Mouse (Mus musculus): ENCODE results near the gene Urgcp.

The Urgcp gene

DNA sequence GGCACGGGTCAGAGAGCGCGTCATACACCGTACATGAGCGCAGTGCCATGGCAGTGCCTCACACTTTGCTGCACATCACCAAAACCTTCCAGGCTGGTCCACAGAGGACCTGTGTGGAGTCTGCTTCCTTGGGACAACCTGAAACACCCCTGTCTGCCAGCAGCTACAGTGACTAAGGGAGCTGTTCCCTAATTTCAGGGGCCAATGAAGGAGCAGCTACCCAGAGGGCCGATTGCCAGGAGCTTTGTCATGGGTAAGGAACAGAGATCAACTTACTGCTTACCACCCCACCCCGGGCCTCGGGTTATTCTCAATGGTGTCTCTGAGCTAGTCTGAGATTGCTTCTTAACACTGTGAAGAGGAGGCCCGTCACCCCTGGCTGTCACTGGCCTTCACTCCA, 47.0 kb downstream of the Urgcp start:
- DNase-seq (ENCODE audit: low spot score in 2 of 2) = no peak

DNA sequence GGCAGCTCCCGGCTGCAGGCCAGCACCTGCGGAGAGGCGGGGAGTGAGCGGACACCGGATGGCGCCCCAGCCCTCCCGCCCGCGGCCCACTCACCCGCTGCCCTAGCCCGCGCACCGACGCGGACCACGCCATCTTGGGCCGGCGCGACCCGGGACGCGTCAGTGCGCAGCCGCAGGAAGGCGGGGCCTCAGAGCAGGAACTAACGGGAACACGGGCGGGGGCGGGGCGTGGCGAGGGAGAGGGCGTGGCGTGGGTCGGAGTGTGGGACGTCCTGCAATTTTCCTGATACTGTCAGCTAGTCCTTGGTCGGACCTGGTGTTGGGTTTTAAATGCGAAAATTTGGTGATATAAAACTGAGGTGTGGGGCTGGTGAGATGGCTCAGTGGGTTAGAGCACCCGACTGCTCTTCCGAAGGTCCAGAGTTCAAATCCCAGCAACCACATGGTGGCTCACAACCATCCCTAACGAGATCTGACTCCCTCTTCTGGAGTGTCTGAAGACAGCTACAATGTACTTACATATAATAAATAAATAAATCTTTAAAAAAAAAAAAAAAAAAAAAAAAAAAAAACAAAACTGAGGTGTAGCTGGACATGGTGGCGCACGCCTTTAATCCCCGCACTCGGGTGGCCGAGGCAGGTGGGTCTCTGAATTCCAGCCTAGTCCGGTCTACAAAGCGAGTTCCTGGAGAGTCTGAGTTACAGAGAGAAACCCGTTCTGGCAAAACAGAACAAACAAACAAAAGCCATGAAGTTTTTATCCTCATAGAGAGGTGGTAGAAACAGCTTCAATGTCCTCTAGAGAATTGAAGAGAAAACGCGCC, 54.4 kb downstream of the Urgcp start:
- DNase-seq (ENCODE audit: low spot score in 2 of 2) = peak; percentile 33 to 81

DNA sequence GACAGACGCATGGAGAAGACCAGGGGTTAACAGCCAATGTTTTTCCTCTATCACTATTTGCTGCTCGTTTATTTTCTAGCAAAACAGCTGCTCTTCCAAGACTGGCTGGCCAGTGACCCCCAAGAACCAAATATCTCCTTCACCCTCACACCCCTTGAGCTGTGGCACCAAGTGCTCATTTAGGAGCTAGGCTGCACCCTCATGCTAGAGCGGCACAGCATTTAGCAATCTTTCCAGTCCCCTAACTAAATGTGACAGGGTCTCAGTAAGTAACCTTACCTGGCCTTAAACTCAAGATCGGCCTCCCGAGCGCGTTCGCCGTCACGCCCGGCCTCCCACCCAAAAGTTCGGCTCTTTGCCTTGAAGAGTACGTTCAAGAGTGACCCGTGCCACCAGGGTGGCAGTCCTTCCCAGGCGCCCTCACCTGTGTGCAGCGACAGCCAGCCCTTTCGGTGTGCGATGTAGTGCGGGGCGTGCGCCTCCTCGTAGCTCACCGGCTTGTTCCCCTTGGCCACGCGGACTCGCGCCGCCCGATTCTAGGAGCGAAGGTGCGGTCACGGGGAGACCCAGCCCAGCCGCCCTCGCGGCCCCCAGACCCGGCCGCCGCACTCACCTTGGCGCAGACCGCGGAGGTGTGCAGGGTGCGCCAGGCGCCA, 55.2 kb downstream of the Urgcp start:
- DNase-seq (ENCODE audit: low spot score in 2 of 2) = no peak

DNA sequence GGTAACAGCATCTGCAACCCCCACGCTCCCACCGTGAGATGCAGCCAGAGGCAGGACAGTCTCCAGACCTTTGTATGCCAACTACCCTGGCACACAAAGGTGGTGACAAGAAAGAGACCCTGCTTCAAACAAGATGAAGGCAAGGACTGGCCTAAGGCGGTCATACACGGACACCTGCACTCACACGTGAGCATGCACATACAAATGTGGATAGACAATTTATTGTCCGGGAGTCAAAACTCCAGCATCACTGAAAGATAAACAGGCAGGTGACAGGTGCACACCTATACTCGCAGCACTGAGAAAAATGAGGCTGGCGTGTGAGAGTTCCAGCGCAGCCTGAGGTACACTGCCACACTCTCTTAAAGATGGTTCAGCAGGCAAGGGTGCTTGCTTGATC, 56.2 kb downstream of the Urgcp start:
- DNase-seq (ENCODE audit: low spot score in 2 of 2) = no peak

DNA sequence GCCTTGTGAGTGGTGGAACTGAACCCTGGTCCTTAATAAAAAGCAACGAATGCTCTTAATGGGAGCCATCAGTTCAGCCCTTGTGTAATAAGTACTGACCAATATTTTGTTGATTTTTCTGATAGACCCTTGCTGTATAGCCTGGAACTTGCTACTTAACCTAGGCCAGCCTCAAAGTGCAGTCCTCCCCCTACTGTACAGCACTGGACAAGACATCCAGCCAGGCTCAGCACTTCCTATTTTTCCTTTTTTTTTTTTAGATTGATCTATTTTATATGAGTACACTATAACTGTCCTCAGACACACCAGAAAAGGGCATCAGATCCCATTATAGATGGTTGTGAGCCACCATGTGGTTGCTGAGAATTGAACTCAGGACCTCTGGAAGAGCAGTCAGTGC, 58.8 kb downstream of the Urgcp start:
- DNase-seq (ENCODE audit: low spot score in 2 of 2) = no peak

DNA sequence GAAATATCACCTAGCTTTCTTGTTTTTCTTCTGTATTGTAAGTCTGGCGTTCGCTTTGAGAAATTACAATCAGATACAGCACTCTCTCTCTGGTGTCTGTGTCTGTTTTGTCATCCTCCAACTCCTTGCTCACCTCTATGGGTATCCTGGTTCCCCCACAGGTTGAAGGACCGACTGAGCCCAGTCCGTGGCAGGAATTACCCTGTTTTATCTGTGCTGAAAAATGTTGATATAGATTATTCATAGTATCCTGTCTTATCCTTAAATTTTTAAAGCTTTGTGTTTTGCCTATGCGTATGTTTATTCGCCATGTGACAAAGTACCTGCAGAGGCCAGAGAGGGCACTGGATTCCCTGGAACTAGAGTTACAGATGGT, 59.2 kb downstream of the Urgcp start:
- DNase-seq (ENCODE audit: low spot score in 2 of 2) = no peak

DNA sequence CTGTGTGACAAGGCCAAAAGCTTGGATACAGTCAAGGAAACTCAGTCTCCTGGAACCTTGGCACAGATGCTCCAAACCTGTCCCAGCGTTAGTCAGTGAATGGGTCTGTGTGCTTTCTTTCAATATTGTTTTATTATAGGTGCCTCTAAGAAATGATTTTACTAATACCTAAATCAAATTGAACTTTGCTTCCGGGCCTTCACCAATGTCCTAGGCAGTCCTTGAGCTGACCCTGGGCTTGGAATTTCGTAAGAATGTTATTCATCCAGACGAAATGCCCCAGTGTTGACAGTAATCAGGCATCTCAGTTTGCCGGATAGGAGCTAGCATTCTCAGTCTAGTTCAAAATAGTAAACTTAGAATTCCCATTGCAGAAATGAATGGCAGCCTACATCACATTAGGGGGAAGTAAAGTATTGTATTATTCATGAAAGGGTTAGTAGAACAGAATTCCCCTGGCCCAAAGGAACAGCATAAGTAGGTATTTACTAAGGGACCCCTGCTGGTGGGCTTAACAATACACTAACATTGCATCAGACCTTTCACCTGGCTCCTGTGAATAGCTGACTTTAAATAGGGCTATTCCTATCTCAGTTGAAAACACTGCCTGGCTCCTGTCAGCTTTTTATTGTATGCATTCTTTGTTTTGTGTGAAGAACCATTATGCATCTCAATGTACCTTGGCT, 59.8 kb downstream of the Urgcp start:
- no peak for DNase-seq (ENCODE audit: low spot score in 2 of 2)

DNA sequence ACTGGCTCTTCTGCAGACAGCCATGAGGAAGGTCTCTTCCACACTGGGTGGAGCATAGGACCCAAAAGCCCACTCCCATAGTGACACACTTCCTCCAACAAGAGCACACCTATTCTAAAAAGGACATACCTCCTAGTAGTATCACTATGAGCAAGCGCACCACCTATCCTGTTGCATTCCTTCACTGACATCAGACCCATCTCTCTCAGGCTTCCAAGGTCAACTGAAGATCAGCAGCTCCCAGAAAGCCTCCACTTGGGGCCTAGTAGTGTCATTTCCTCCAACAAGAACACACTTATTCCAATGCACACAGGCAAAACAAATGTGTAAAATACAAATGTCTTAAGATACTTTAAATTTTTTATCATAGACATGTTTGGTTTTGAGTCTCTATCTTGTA, 60.4 kb downstream of the Urgcp start:
- no peak for DNase-seq (ENCODE audit: low spot score in 2 of 2)

DNA sequence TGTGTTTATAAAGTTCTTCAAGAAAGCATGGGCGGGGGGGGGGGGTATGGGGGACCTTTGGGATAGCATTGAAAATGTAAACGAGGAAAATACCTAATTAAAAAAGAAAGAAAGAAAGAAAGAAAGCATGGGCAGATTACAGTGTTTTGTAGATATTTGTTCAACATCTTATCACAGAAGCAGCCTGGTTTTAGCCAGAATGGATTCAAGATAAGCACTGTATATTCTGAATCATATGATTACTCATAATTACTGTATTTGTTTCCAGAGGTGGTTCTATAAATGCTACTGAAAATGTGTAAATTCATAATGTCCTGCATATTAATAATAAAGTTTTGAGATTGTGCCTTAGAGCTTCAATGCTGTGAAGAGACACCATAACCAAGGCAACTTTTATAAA, 60.9 kb downstream of the Urgcp start:
- no peak for DNase-seq (ENCODE audit: low spot score in 2 of 2)

DNA sequence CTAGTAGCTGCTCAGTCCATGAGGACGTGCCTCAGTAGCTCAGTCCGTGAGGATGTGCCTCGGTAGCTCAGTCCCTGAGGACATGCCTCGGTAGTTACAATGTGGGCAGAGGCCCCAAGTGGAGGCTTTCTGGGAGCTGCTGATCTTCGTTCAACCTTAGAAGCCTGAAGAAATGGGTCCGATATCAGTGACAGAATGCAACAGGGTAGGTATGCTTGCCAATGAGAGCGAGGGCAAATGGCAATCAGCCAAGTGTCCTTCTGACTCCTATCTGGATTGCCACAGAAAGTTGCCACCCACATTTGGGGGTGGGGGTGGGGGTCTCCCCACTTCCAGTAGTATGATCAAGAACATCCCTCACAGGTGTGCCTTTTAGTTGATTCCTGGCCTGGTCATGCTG, 61.4 kb downstream of the Urgcp start:
- no peak for DNase-seq (ENCODE audit: low spot score in 2 of 2)

DNA sequence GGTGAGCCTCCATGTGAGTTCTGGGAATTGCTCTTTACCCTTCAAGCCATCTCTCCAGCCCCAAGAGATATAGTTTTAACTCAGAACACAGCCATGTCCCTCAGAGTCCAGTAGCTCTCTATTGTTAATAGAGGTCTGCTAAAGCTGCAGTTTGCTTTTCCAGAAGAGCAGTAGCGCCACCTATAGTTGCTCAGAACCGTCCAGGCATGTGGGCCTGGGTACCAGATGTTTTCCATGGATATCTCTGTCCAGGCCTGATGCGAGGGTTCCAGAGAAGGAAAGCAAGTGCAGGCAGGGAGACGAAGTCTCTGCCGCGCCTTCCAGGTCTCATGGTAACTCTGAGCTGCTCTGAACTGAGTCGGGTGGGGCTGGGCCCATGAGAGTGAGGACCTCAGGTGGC, 70.4 kb downstream of the Urgcp start:
- peak in 1 of 2 experiments; percentile 49 for DNase-seq (ENCODE audit: low spot score in 2 of 2)

DNA sequence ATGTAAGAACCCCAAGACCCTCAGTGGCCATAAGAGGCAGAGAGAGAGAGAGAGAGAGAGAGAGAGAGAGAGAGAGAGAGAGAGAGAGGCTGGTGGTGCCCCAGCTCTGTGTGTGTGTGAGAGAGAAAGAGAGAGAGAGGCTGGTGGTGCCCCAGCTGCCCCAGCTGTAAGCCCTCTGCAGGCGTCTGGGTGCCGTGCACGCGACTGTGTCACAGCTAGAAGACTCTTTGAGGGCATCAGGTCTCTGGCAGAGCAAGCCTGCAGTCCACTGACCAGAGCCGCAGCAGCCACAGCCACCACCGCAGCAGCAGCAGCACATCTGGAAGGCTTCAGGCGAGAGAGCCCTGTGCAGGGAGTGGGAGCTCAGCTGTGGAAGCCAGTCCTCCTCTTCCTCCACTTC, 77.9 kb downstream of the Urgcp start:
- DNase-seq (ENCODE audit: low spot score in 2 of 2) = no peak

DNA sequence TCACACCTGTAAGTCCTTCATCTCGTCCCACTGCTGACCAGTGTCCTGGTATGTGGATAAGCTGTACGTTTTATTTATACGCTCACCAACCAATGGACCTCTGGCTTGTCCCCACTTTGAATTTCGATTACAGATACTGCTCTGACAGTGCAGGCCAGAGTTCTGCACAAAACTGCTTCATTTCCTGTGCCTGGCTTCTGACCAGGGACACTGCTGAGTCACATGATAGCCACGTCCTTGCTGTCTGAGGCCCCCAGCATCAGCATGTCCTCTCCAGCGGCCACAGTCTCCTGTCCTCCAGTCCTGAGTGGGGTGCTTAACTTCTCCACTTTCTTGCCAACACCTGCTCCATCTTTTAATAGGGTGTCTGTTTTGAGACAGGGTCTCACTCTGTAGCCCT, 79.6 kb downstream of the Urgcp start:
- no peak for DNase-seq (ENCODE audit: low spot score in 2 of 2)
